Mouse (Mus musculus): ENCODE measurements at regions not wholly inside any gene's neighbourhood (a gene's known extent, or its start where the extent isn't known, plus 50 kb on each side); places are given as distances from the start of the nearest gene placed in this dataset.

- no peak for DNase-seq (ENCODE audit: low read depth, low spot score)
Observed at GRCm38 (mm10) chrX:99350233-99350632, 120.8 kb downstream of the Pja1 start.

- DNase-seq (ENCODE audit: low read depth, low spot score) = no peak
Observed at GRCm38 (mm10) chrX:99340223-99340622, 130.8 kb downstream of the Pja1 start.

GRCm38 (mm10) chrX:99339081-99339876 is 131.8 kb downstream of the Pja1 start:
- DNase-seq (ENCODE audit: low read depth, low spot score) = no peak

- no peak for DNase-seq (ENCODE audit: low read depth, low spot score)
Observed at GRCm38 (mm10) chrX:99336616-99337553, 134.2 kb downstream of the Pja1 start.

GRCm38 (mm10) chrX:99335886-99336589 is 135.0 kb downstream of the Pja1 start:
- no peak for DNase-seq (ENCODE audit: low read depth, low spot score)

GRCm38 (mm10) chrX:99332457-99332770 is 138.7 kb downstream of the Pja1 start:
- no peak for DNase-seq (ENCODE audit: low read depth, low spot score)

- no peak for DNase-seq (ENCODE audit: low read depth, low spot score)
Observed at GRCm38 (mm10) chrX:99331764-99332456, 139.2 kb downstream of the Pja1 start.

GRCm38 (mm10) chrX:99330386-99330785 is 140.7 kb downstream of the Pja1 start:
- no peak for DNase-seq (ENCODE audit: low read depth, low spot score)

GRCm38 (mm10) chrX:99328576-99328975 is 142.5 kb downstream of the Pja1 start:
- no peak for DNase-seq (ENCODE audit: low read depth, low spot score)

- no peak for DNase-seq (ENCODE audit: low read depth, low spot score)
Observed at GRCm38 (mm10) chrX:99326167-99326566, 144.9 kb downstream of the Pja1 start.

GRCm38 (mm10) chrX:99325460-99325859 is 145.6 kb downstream of the Pja1 start:
- peak; percentile 24 for DNase-seq (ENCODE audit: low read depth, low spot score)

GRCm38 (mm10) chrX:99324546-99325170 is 146.4 kb downstream of the Pja1 start:
- no peak for DNase-seq (ENCODE audit: low read depth, low spot score)

- DNase-seq (ENCODE audit: low read depth, low spot score) = no peak
Observed at GRCm38 (mm10) chrX:99319791-99320190, 151.3 kb downstream of the Pja1 start.

GRCm38 (mm10) chrX:99319163-99319562 is 151.9 kb downstream of the Pja1 start:
- DNase-seq (ENCODE audit: low read depth, low spot score) = no peak

GRCm38 (mm10) chrX:99318141-99318540 is 152.9 kb downstream of the Pja1 start:
- DNase-seq (ENCODE audit: low read depth, low spot score) = no peak

- DNase-seq (ENCODE audit: low read depth, low spot score) = no peak
Observed at GRCm38 (mm10) chrX:99317736-99318135, 153.3 kb downstream of the Pja1 start.

- DNase-seq (ENCODE audit: low read depth, low spot score) = no peak
Observed at GRCm38 (mm10) chrX:99316410-99317056, 154.5 kb downstream of the Pja1 start.

GRCm38 (mm10) chrX:99299110-99299509 is 163.2 kb downstream of the Efnb1 start:
- no peak for DNase-seq (ENCODE audit: low read depth, low spot score)

GRCm38 (mm10) chrX:99294726-99295125 is 158.8 kb downstream of the Efnb1 start:
- no peak for DNase-seq (ENCODE audit: low read depth, low spot score)

- DNase-seq (ENCODE audit: low read depth, low spot score) = no peak
Observed at GRCm38 (mm10) chrX:99293967-99294366, 158.0 kb downstream of the Efnb1 start.
